ENCODE assay signal across 21 mouse cellular contexts in genomic region chr4:145210564-145210963, GRCm38 (mm10). TPM values are rescaled to one million over a fixed set of nuclear protein-coding genes. Genes with fewer than 3 reads are reported as not detected.
A peak's percentile ranks its signal among the peaks of the same experiment; 100 is the strongest.
DNase-seq lines count a peak whose midpoint lies in the region; ATAC-seq and TF ChIP-seq lines count a peak whose summit lies in the region.
"Had no signal": no experiment of that assay in that cellular context is flagged by ENCODE, and none has a peak within 500 bp of the region (broad histone marks: within the 10 kb centered on the region; RNA-seq: fewer than 3 reads in every experiment).

No protein-coding gene starts in this region.

- no peak for DNase-seq in liver, postnatal 0 days
- DNase-seq in liver (no peak), ES-E14 (ENCODE audit: low read depth, low spot score) (no peak)
- DNase-seq in CD4-positive helper T cell, adult 2 months (ENCODE audit: low read depth, low spot score) = peak; percentile 76
- no peak for DNase-seq in gastrocnemius, postnatal 14 days
- no peak for DNase-seq in frontal cortex, postnatal 10 days (ENCODE audit: low spot score in 2 of 2)
- DNase-seq: adrenal gland, postnatal 14 days; B cell, adult 2 months; cerebellum, adult 18-20 months; cerebellum, postnatal 10 days; heart, adult 18-20 months; heart, postnatal 10 days; heart, postnatal 4 days had no signal

- TF ChIP-seq CTCF in liver, postnatal 0 days (IDR thresholded peaks at IDR 0.05; ENCODE audit: low read depth) = no peak

- H3K27ac ChIP-seq in liver, postnatal 0 days (ENCODE audit: low read depth) = 0 out of 2 replicates have a peak overlapping the region, but pooled peaks have one; percentile 7
- H3K27ac ChIP-seq in ES-E14 (ENCODE audit: insufficient read depth, low read depth, low read length, poor library complexity, severe bottlenecking) = peak overlapping the region; percentile 48; the same call in 1 of the 2 replicates
- no peak overlapping the region for H3K27ac ChIP-seq in midbrain, embryonic 13.5 days
- H3K27ac ChIP-seq: embryonic facial prominence, embryonic 10.5 days; forebrain, embryonic 10.5 days; heart, embryonic 10.5 days; hindbrain, embryonic 12.5 days had no signal

- 69% methylated on average over 5 of the region's 5 CpGs for WGBS in liver, postnatal 0 days (ENCODE audit: insufficient replicate concordance)
- WGBS in midbrain, embryonic 13.5 days = 94% methylated on average over 5 of the region's 5 CpGs

- TF ChIP-seq EP300 in liver, postnatal 0 days (IDR thresholded peaks at IDR 0.05; ENCODE audit: low read depth) = no peak

- no peaks in the 10 kb centered on the region for H3K9me3 ChIP-seq in liver, postnatal 0 days (ENCODE audit: low read length)
- H3K9me3 ChIP-seq in ES-E14 (ENCODE audit: control insufficient read depth, insufficient read depth, low read depth, low read length) = no peaks in the 10 kb centered on the region
- H3K9me3 ChIP-seq in midbrain, embryonic 13.5 days = no peaks in the 10 kb centered on the region
- H3K9me3 ChIP-seq: embryonic facial prominence, embryonic 10.5 days; forebrain, embryonic 10.5 days; heart, embryonic 10.5 days; hindbrain, embryonic 12.5 days had no signal

- no peaks in the 10 kb centered on the region for H3K27me3 ChIP-seq in liver, postnatal 0 days (ENCODE audit: insufficient read depth, low read length)
- H3K27me3 ChIP-seq in midbrain, embryonic 13.5 days = no peaks in the 10 kb centered on the region
- H3K27me3 ChIP-seq: hindbrain, embryonic 12.5 days had no signal

- H3K4me2 ChIP-seq in liver, postnatal 0 days (ENCODE audit: low read depth, low read length) = no peak overlapping the region
- no peak overlapping the region for H3K4me2 ChIP-seq in midbrain, embryonic 13.5 days (replicated peaks)
- H3K4me2 ChIP-seq: hindbrain, embryonic 12.5 days had no signal

- intact Hi-C loops in gastrocnemius, postnatal 14 days (cut with DNase I; ENCODE audit: low total_unique reads) = no loop called here

- no peak overlapping the region for H3K4me3 ChIP-seq in liver, postnatal 0 days (ENCODE audit: low read depth, low read length)
- H3K4me3 ChIP-seq in ES-E14 (ENCODE audit: insufficient read depth in 1 of 2, low read depth in 1 of 2, low read length in 2 of 2, poor library complexity in 1 of 2, severe bottlenecking in 1 of 2) = no peak overlapping the region
- H3K4me3 ChIP-seq in midbrain, embryonic 13.5 days (replicated peaks) = no peak overlapping the region
- H3K4me3 ChIP-seq: embryonic facial prominence, embryonic 10.5 days; forebrain, embryonic 10.5 days; heart, embryonic 10.5 days; hindbrain, embryonic 12.5 days had no signal

- H3K4me1 ChIP-seq in liver, postnatal 0 days (ENCODE audit: insufficient read depth) = peaks cover 6% of the 10 kb centered on the region
- H3K4me1 ChIP-seq in ES-E14 (ENCODE audit: control insufficient read depth in 2 of 2, insufficient read depth in 2 of 2, low read length in 2 of 2, poor library complexity in 1 of 2) = peaks cover 16 to 25% of the 10 kb centered on the region in 2 experiments
- no peaks in the 10 kb centered on the region; the same call in 1 of the 2 replicates for H3K4me1 ChIP-seq in midbrain, embryonic 13.5 days (replicated peaks)

- H3K36me3 ChIP-seq in liver, postnatal 0 days (replicated peaks; ENCODE audit: insufficient read depth, low read length) = peaks cover 11% of the 10 kb centered on the region
- H3K36me3 ChIP-seq in ES-E14 (ENCODE audit: control insufficient read depth, insufficient read depth, low read length, poor library complexity, severe bottlenecking) = 0 out of 2 replicates have a peak, but pooled peaks cover under 1% of the 10 kb centered on the region
- H3K36me3 ChIP-seq in midbrain, embryonic 13.5 days = no peaks in the 10 kb centered on the region
- H3K36me3 ChIP-seq: embryonic facial prominence, embryonic 10.5 days; forebrain, embryonic 10.5 days; heart, embryonic 10.5 days; hindbrain, embryonic 12.5 days had no signal

- in situ Hi-C loops in ES-E14 (cut with MboI; ENCODE audit: low sequenced_read_pairs in 2 of 2, unreplicated experiment in 2 of 2) = loop anchor here in 1 of 2 experiments (5.0 to 25.0 kb wide), 2 partner anchors 72 to 277 kb away; no protein-coding TSS in a partner anchor

- no peak for ATAC-seq in liver, postnatal 0 days
- ATAC-seq in inflammation-experienced regulatory T-cells, adult 6 months = peak; percentile 63
- ATAC-seq in midbrain, embryonic 13.5 days = no peak
- ATAC-seq: forebrain, embryonic 14.5 days; hindbrain, embryonic 16.5 days had no signal

- H3K9ac ChIP-seq in liver, postnatal 0 days (replicated peaks) = no peak overlapping the region
- H3K9ac ChIP-seq in ES-E14 (ENCODE audit: insufficient read depth, low read depth, low read length, poor library complexity, severe bottlenecking) = no peak overlapping the region
- no peak overlapping the region for H3K9ac ChIP-seq in midbrain, embryonic 13.5 days (replicated peaks)
- H3K9ac ChIP-seq: hindbrain, embryonic 12.5 days had no signal

TF ChIP-seq in ES-E14, 5 proteins besides CTCF, POLR2A, EP300 and RAD21:
- TF ChIP-seq CHD2 (IDR thresholded peaks at IDR 0.05; ENCODE audit: low read depth, low read length) (no peak), ZC3H11A (IDR thresholded peaks at IDR 0.05; ENCODE audit: borderline replicate concordance, low read depth, low read length) (no peak), ZNF384 (IDR thresholded peaks at IDR 0.05; ENCODE audit: low read depth, low read length) (no peak; the same call in 1 of the 2 replicates), MAFK (IDR thresholded peaks at IDR 0.05; ENCODE audit: insufficient read depth, low read depth, low read length) (no peak), HCFC1 (IDR thresholded peaks at IDR 0.05; ENCODE audit: borderline replicate concordance, insufficient read depth, low read length) (no peak)

RNA-seq across cellular contexts. Expression of gene Vps13d, which starts 15.8 kb away (rescaled TPM):
- polyA plus RNA-seq in liver, postnatal 0 days (2015; fragmentation: Nextera tagmentation; extraction: Ambion mirVana) = 6.6 and 7.0 TPM in 2 replicates
- total RNA-seq in ES-E14 (2012; rRNA removed) = 15.3 and 23.3 TPM in 2 replicates
- polyA plus RNA-seq in inflammation-experienced regulatory T-cells, adult 6 months (2017; shearing (Covaris generic)) = 10 to 100 TPM; 10.6 to 27.5 (median 19.6) TPM
- total RNA-seq in gastrocnemius, postnatal 14 days (2021) = 10 to 100 TPM; 22.7 to 25.9 TPM
- polyA plus RNA-seq in midbrain, embryonic 13.5 days (2015; fragmentation: Nextera tagmentation; extraction: Ambion mirVana) = 8.1 and 9.4 TPM in 2 replicates

RNA-seq across cellular contexts. Expression of gene Tnfrsf1b, which starts 36.1 kb away (rescaled TPM):
- polyA plus RNA-seq in liver, postnatal 0 days (2015; fragmentation: Nextera tagmentation; extraction: Ambion mirVana) = 7.2 and 9.4 TPM in 2 replicates
- total RNA-seq in ES-E14 (2012; rRNA removed) = 4.3 and 10.7 TPM in 2 replicates
- 100 to 1,000 TPM in 1 of 3 experiments, 10 to 100 TPM in 2; 83.9 to 124 (median 98.2) TPM for polyA plus RNA-seq in inflammation-experienced regulatory T-cells, adult 6 months (2017; shearing (Covaris generic))
- 1 to 10 TPM; 2.9 to 4.0 TPM for total RNA-seq in gastrocnemius, postnatal 14 days (2021)
- 1.8 and 2.0 TPM in 2 replicates for polyA plus RNA-seq in midbrain, embryonic 13.5 days (2015; fragmentation: Nextera tagmentation; extraction: Ambion mirVana)
